Mouse (Mus musculus): ENCODE data around the gene Nploc4. TPM values are rescaled to one million over a fixed set of nuclear protein-coding genes. Genes with fewer than 3 reads are reported as not detected.
"Not testable (repeated sequence)": the region's sequence is repeated elsewhere in the genome, so short reads cannot be mapped to it uniquely, and the experiment has no call there.

Nploc4 gene
- polyA plus RNA-seq, 1 experiment, result 62.7 TPM

DNA sequence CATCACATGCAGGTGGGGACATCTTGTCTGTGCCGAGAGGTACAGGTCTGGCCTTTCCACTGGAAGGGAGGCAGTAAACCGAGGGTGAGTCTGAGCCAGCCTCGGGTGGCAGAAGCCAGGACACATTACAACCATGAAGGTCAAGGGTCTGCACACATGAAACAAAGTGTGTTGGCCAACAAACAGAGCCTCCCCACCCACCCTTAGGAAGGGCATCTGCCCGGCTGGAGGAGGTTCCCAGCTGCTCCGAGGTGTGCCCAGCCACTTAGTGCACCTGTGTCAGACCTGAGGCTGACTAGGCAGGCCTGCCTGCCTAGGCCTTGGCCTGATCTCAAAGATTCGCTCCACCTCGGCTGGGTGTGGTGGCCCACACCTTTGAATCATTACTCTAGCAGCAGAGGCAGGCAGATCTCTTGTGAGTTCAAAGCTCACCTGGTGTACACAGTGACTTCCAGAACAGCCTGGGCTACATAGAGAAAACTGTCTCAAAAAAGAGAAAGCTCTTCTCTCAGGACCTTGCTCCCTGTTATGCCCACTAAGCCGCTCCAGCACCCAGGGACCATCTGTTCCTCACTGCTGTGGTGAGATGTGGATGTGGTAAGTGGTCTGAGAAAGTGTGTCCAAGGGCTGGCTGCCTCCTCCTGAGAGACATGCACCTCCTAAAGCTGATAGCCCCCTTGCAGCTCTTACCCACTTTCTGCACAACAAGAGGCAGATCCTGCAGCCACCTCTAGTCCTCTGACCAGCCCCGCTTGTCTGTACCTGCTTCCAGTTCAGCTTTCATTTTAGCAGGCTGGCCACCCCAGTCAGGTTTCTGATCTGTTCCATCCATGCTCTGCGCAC, 86.0 kb downstream of the Nploc4 start:
- Histone ChIP-seq H3K4me3 (ENCODE audit: insufficient read depth, low read length) (no peak overlapping the region; the same call in 1 of the 2 replicates), H3K27ac (ENCODE audit: insufficient read depth, low read length) (no peak overlapping the region), H3K4me1 (ENCODE audit: control insufficient read depth, insufficient read depth, low read length) (peaks cover 3% of the 10 kb centered on the region; the same call in 1 of the 2 replicates)
- TF ChIP-seq CTCF (IDR thresholded peaks at IDR 0.05; ENCODE audit: extremely low read depth, insufficient read depth, low read length), result no peak
- no peak for TF ChIP-seq POLR2A (IDR thresholded peaks at IDR 0.05; ENCODE audit: extremely low read depth, insufficient read depth, low read length)

DNA sequence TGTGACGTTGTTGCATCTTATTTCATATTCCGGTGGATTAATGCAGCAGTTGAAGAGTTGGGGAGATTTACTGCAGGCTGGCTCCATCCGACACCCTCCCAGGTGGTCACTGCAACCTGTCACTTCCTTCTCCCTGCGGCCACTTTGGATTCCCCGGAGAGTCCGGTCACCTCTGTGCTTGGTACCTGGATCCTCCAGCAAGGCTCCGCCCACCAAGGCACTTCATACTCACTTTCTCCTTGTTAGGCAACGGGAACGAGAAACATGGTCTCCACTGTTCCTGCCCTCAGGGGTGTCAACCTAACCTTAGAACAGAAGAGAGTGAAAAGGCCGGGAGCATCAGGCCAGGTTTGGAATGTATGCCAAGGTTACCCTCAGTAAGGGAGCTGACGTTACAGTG, 86.8 kb downstream of the Nploc4 start:
- peak overlapping the region; percentile 95; the same call in 1 of the 2 replicates for H3K27ac ChIP-seq (ENCODE audit: insufficient read depth, low read length)
- H3K4me3 ChIP-seq (ENCODE audit: insufficient read depth, low read length), result peak overlapping the region; percentile 64; the same call in 1 of the 2 replicates
- TF ChIP-seq POLR2A (IDR thresholded peaks at IDR 0.05; ENCODE audit: extremely low read depth, insufficient read depth, low read length) (no peak), CTCF (IDR thresholded peaks at IDR 0.05; ENCODE audit: extremely low read depth, insufficient read depth, low read length) (no peak)
- H3K4me1 ChIP-seq (ENCODE audit: control insufficient read depth, insufficient read depth, low read length), result peaks cover 3% of the 10 kb centered on the region; the same call in 1 of the 2 replicates

DNA sequence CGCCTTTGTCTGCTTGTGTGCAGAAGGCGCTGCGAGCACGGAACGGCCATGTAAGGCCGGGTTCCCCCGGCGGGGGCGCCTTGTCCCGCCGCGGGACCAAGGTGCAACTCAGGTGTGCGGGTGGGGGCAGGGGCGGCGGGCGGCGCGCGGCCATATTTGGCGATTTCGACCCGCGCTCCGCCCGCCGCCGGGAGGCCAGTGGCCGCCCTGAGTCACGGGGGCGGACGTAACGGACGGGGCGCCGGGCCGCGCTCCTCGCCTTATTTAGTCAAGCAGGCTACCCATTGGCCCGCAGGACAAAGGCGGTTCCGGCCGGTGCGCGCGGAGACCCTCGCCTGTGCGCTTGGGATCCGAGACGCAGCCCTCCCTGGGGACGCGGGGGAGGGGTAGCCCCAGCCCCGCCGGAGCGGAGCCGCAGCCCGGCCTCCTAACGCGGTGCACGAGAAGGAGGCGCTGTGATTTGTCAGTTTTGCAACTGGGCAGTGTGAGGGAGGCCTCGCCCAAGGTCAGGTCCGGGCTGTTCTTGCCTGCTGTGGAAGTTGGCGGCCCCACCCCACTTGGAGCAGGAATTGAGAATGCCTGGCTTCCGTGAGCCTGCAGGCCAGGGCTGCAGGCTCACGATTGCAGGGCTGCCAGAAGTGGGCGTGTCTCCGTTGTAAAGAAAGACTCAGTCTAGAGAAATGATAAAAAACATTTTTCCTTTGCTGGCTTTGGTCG, 87.4 kb downstream of the Nploc4 start:
- H3K4me1 ChIP-seq (ENCODE audit: control insufficient read depth, insufficient read depth, low read length), result peaks cover 3% of the 10 kb centered on the region; the same call in 1 of the 2 replicates
- peak; percentile 35; the same call in 1 of the 2 replicates for TF ChIP-seq POLR2A (IDR thresholded peaks at IDR 0.05; ENCODE audit: extremely low read depth, insufficient read depth, low read length)
- no peak for TF ChIP-seq CTCF (IDR thresholded peaks at IDR 0.05; ENCODE audit: extremely low read depth, insufficient read depth, low read length)
- H3K27ac ChIP-seq (ENCODE audit: insufficient read depth, low read length), result peak overlapping the region; percentile 99
- peak overlapping the region; percentile 64 for H3K4me3 ChIP-seq (ENCODE audit: insufficient read depth, low read length)

DNA sequence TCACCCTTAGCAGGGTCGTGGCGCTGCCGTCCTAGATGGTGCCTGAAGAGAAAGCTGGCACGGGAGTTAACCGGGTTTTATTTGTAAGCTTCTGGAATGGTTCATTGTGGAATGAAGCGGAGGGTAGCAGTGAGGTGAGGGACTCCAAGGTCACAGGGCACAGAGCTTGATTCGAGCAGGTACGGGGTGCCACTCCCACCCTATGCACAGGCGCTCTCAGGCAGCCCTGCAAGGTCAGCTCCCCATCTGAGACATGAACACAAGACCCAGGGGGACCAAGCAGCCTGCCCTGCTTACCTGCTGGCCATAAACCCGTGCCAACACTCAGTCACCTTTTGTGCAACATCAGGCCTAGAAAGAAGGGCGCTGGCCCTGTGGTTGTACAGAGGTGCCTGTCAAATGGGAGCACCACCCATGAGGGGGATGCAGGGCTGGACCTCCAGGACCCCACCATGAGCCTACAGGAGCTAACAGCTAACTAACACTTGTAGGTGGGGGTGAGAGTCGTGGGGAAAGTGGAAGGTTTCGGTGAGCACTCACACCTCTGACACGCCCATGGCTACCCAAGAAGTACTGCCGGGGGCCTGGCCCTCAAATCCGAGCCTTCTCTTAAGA, 88.0 kb downstream of the Nploc4 start:
- Histone ChIP-seq H3K27ac (ENCODE audit: insufficient read depth, low read length) (peak overlapping the region; percentile 99), H3K4me3 (ENCODE audit: insufficient read depth, low read length) (peak overlapping the region; percentile 64), H3K4me1 (ENCODE audit: control insufficient read depth, insufficient read depth, low read length) (peaks cover 3% of the 10 kb centered on the region; the same call in 1 of the 2 replicates)
- TF ChIP-seq CTCF (IDR thresholded peaks at IDR 0.05; ENCODE audit: extremely low read depth, insufficient read depth, low read length), result no peak
- TF ChIP-seq POLR2A (IDR thresholded peaks at IDR 0.05; ENCODE audit: extremely low read depth, insufficient read depth, low read length), result no peak

DNA sequence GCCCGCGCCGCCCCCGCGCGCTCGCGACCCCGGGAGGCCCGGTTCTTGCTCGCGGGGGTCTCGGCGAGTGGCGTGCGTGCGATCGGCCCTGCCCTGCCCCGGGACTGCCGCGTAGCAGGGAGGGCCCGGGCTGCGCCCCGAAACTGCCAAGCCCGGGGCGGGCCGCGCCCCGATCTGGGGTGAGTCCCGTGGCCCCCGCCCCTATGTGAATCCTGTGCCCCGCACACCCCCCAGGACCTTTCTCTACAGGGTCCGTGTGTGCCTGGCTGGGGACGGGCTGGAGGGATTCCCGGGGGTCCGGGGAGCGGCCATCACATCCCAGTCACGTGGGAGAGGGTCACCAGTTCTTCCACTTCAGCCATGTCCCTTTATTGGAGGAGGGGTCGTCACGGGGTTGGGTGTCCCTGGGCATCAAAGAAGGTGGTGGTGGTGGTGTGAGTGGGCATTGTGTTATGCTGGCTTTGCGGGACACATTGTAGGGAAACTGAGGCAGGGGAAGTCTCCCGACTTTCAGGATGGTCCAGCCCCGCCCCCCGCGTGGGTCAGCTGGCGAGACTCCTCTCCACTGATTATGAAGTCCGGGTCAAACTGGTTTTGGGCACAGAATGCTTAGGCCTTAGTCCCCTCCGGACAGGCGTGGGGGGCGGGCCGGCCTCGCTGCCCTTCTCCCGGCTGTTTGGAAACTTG, 88.7 kb downstream of the Nploc4 start:
- Histone ChIP-seq H3K27ac (ENCODE audit: insufficient read depth, low read length) (peak overlapping the region; percentile 99), H3K4me1 (ENCODE audit: control insufficient read depth, insufficient read depth, low read length) (peaks cover 3% of the 10 kb centered on the region; the same call in 1 of the 2 replicates), H3K4me3 (ENCODE audit: insufficient read depth, low read length) (peak overlapping the region; percentile 64)
- TF ChIP-seq CTCF (IDR thresholded peaks at IDR 0.05; ENCODE audit: extremely low read depth, insufficient read depth, low read length), result no peak
- 0 out of 2 replicates have a peak, but pooled peaks have one; percentile 5 for TF ChIP-seq POLR2A (IDR thresholded peaks at IDR 0.05; ENCODE audit: extremely low read depth, insufficient read depth, low read length)

DNA sequence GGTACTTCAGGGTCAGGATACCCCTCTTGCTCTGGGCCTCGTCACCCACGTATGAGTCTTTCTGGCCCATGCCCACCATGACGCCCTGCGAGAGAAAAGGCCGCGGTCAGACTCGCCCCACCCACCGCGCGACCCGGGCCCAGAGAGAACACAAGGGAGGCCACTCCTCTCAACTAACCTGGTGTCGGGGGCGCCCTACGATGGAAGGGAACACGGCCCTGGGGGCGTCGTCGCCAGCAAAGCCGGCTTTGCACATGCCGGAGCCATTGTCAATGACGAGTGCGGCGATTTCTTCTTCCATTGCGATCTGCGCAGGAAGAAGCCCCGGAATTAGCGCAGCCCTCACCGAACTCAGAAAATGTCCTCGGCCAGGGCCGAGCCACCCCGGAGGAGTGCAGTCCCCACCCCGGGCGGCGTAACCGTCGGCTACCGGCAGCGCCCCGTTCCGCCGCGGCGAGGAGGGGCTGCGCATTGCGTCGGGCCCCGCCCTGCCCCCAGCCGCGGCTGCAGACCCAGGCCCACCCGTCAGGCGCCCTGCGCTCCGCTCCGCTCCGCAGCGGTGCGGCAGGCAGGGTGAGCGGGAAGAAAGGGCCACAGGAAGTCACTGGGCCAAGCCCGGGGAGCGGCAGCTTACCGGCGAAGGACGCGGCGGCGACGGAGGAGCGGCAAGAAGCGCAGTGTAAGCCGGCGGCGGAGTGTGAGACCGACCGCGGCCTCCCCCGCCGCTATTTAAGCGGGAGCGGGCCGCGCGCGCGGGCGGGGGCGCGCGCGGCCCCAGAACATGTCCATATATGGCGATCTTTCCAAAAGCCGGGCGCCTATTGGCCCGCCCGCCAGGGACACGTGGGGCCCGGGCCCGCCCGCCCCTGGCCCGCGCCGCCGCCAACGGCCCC, 89.5 kb downstream of the Nploc4 start, which contains the start of gene Actg1:
Actg1 (minus strand) TSS at position 752 of the 893 bp plus-strand sequence.
- Histone ChIP-seq H3K4me3 (ENCODE audit: insufficient read depth, low read length) (peak within 1 kb of the TSS; percentile 64), H3K4me1 (ENCODE audit: control insufficient read depth, insufficient read depth, low read length) (peaks cover 3% of the 10 kb centered on the region; the same call in 1 of the 2 replicates), H3K27ac (ENCODE audit: insufficient read depth, low read length) (peak within 1 kb of the TSS; percentile 100)
- TF ChIP-seq CTCF (IDR thresholded peaks at IDR 0.05; ENCODE audit: extremely low read depth, insufficient read depth, low read length) (no peak), POLR2A (IDR thresholded peaks at IDR 0.05; ENCODE audit: extremely low read depth, insufficient read depth, low read length) (peak; percentile 77)

DNA sequence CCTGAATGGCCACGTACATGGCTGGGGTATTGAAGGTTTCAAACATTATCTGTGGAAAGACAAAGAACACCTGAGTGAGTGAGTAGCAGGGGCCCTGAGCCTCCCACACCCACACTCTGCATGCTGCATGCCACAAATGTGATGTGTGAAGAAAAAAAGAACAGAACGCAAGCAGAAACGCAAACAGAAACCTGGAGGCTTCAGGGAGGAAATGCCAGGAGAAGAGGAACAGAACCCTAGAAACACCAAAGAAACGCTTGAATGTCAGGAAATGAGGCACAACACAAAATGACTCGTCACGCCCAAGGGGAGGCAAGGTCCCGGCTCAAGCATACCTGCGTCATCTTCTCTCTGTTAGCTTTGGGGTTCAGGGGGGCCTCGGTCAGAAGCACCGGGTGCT, 90.2 kb downstream of the Nploc4 start:
- peak overlapping the region; percentile 64 for H3K4me3 ChIP-seq (ENCODE audit: insufficient read depth, low read length)
- TF ChIP-seq POLR2A (IDR thresholded peaks at IDR 0.05; ENCODE audit: extremely low read depth, insufficient read depth, low read length), result no peak
- TF ChIP-seq CTCF (IDR thresholded peaks at IDR 0.05; ENCODE audit: extremely low read depth, insufficient read depth, low read length), result no peak
- H3K27ac ChIP-seq (ENCODE audit: insufficient read depth, low read length), result no peak overlapping the region
- H3K4me1 ChIP-seq (ENCODE audit: control insufficient read depth, insufficient read depth, low read length), result no peaks in the 10 kb centered on the region

DNA sequence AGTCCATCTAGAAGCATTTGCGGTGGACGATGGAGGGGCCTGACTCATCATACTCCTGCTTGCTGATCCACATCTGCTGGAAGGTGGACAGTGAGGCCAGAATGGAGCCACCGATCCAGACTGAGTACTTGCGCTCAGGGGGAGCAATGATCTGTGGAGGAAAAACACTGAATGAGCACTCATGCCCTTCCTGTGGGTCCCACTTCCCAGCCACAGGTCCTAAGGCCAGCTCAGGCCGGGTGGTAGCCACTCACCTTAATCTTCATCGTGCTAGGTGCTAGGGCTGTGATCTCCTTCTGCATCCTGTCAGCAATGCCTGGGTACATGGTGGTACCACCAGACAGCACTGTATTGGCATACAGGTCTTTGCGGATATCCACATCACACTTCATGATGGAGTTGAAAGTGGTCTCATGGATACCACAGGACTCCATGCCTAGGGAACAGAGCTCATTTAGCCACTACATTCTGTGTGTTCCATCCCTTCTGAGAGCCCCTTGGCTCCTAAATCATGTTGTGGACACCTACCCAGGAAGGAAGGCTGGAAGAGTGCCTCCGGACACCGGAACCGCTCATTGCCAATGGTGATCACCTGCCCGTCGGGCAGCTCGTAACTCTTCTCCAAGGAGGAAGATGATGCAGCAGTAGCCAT, 91.0 kb downstream of the Nploc4 start:
- peak overlapping the region; percentile 64 for H3K4me3 ChIP-seq (ENCODE audit: insufficient read depth, low read length)
- not testable (repeated sequence) for H3K27ac ChIP-seq (ENCODE audit: insufficient read depth, low read length); H3K4me1 ChIP-seq (ENCODE audit: control insufficient read depth, insufficient read depth, low read length)

All from cortical plate, adult 2 months (tissue).